Mouse (Mus musculus): ENCODE measurements around the gene Slc25a34.

DNA sequence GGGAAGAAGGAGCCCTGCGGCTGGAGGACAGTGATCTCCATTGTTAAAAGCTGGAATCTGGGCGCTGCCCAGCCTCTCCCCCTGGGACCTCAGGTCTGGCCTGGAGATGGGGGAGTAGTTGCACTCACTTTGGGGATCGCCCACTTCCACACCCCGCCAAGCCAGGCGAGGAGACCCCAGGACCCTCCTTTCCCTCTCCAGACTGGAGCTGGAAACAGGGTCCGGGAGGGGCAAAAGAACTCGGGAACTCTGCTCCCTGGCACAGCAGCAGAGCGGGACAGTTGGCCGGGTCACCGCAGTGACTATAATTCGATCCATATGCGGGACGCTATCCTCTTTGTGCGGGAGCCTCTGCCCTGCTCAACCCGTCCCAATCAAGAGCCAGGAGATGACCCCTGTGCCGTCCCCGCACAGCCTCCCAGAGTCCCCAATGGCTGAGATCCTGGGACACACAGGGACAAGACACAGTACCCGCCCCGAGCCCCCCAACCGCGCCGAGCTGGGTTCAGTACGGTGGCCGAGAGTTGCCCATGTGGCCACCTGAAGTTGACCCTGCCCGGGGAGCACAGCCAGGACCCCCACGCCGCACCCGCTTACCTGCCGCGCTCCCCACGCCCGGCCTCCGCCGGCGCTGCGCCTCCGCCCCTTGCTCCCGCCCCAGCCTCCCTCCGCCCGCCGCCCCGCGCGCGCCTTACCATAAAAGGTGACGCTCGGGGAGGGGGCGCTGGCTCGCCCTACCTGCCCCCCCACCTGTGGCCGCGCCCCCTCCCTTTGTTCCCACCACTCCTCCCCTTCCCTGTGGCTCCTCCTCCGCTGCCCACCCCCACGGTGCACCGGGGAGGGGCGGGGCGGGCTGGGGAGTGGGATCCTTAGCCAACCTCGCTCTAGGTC, 24.1 kb downstream of the Slc25a34 start:
- TF ChIP-seq CTCF (IDR thresholded peaks at IDR 0.05; ENCODE audit: low read depth, low read length): no peak
- TF ChIP-seq GATA1 (IDR thresholded peaks at IDR 0.05; ENCODE audit: borderline replicate concordance, low read length): no peak
- TF ChIP-seq TAL1 (conservative IDR thresholded peaks at IDR 0.05; ENCODE audit: low read depth, low read length): no peak
- TF ChIP-seq POLR2AphosphoS5 (IDR thresholded peaks at IDR 0.05; ENCODE audit: insufficient replicate concordance, low read depth, low read length): no peak
